Mouse (Mus musculus) cerebellum, adult (tissue): Measurements from ENCODE around the gene Prkcz.
"Not testable (repeated sequence)": the region's sequence is repeated elsewhere in the genome, so short reads cannot be mapped to it uniquely, and the experiment has no call there.

Source experiments
- ATAC-seq: cut with Nextera tagmentation; 2 replicates; pipeline ENCODE4 v1.9.2; 2017; ENCODE audit warnings: mild to moderate bottlenecking, moderate library complexity, mixed read lengths; ENCODE audit not compliant: insufficient number of reproducible peaks, low FRiP score, low TSS enrichment

The Prkcz gene

GRCm38 (mm10) chr4:155360856-155361255, 305 bp downstream of the Prkcz start:
- ATAC-seq = no peak

DNA sequence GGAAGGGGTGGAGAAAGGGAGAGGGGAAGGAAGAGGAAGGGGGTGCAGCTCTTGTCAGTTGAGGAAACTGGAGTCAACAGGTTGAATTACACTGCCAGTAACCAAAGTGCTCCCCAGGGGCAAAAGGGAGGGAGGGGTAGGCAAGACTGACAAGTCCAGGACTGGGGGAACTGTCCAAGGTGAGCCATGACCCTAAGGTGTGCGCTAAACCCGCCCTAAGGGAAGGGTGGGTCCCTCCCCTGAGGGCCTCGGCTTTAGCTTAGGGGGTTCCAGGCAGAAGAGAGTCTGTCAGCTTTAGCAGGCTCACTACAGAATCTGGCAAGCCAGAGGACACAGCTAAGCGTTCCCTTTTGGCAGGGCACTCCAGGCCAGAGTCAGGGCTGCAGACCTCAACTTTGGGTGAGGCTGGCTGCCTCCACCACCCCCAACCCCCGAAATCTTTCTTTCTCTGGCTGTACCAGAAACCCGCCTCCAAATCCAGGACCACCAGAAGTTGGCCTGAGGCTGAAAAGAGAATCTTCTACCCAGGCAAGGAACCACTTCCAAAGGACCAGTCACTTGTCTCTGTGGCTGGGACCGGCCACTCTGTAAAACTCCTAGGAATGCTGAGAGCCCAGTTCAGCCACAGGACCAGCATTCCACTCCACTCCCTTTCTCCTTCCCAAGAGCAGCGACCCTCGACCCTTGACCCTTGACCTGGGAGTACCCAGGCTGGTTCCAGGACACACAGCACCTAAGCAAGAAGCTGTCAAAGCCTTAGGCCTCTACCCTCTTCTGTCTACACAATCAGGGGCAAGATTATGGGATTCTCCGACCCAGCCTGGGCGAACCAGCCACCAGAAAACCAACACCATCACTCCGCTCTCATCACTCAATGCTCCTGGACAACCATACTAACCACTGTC, 1.3 kb downstream of the Prkcz start:
- no peak for ATAC-seq

DNA sequence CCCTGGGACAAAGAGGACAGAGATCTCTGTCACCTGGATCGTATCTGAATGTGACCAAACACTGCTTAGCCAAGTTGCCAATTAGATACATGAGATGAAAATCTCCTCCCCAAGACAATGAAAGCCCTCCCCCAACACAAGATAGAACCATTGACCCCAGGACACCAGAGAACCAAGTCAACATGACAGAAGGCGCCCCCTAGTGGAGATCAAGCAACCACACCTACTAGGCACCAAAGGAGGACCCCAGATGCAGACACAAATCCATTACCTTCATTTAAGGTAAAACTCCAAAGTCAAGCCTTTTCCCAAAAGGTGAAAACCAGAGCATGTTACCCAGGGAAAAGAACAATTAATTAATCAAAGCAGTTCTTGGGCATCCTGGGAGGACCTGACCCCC, 3.6 kb downstream of the Prkcz start:
- ATAC-seq = no peak

- ATAC-seq = no peak
Observed at GRCm38 (mm10) chr4:155356354-155356753, 4.8 kb downstream of the Prkcz start.

GRCm38 (mm10) chr4:155354546-155354945, 6.6 kb downstream of the Prkcz start:
- no peak for ATAC-seq

GRCm38 (mm10) chr4:155354035-155354434, 7.1 kb downstream of the Prkcz start:
- ATAC-seq = no peak

DNA sequence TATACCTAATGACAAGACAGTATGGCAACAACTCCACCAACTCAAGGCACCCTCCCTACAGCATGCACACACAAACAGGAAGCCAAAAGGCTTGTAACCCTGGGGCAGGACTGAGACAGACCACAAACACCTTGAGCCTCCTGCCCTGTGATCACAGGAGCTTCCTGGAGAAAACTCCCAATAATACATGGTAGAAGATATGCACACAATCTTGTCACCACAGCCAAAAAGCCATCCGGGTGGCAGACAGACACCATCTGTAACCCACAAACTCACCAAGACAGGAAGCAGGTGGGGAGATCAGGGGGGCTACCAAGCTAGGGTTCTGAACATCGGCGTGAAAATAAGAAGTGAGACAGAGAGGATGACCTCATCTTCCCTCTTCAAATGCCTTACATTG, 8.6 kb downstream of the Prkcz start:
- no peak for ATAC-seq

GRCm38 (mm10) chr4:155346350-155346749, 14.8 kb downstream of the Prkcz start:
- no peak for ATAC-seq

DNA sequence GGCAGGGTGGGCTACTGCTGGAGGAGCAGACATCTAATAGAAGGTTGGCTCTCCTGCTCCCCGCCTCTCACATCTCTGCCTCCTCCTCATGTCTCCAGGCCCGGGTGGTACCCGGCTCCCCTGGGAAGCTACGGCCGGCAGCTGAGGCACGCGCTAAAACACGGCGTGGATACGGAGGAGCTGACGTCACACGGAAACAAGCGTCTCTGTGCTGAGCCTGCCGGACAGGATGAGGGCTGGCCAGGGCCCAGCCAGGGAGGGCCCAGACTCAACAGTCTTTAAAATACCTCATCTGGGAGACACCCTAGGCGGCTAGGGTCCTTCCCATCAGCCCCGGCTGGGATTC, 15.6 kb downstream of the Prkcz start:
- ATAC-seq = peak; percentile 54; the same call in 1 of the 2 replicates

DNA sequence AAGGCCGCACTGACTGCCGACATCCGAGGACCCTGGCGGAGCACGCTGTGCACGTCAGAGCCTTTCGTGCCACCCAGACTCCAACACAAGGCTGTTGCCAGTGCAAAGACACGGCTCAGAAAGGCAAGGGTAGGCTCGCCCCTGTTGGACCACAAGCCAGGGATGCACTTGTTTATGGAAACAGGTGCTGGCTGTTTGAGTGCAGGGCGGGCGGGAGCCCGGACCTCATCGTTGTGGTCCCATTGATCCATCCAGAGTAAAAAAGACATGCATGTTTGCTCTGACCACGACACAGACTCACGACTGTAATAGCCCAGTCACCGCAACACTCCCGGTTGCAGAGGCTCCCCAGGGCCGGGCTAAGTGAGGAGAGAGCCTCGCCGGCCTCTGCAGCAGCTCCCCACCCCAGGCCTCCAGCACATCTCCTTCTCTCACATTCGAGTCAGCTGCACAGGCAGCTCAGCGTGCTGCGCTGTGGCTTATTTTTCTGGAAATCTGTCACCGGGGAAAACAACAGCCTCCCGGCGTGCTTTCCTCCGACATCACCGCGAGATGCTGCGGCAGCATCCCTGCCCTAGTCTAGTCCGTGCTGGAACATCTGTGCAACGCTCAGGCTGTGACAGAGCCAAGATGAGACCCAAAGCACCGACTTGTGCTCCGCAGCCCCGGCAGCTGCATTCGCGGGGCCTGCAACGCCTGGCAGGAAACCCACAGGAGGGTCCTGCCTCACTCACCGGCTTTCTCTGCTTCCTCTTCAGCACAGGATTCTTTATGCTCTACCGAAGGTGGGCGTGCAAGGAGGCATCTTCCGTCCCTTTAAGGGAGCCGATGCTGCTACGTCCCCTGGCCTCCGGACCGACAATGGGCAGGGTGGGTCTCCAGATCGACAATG, 16.2 kb downstream of the Prkcz start:
- ATAC-seq = peak; percentile 31; the same call in 1 of the 2 replicates

DNA sequence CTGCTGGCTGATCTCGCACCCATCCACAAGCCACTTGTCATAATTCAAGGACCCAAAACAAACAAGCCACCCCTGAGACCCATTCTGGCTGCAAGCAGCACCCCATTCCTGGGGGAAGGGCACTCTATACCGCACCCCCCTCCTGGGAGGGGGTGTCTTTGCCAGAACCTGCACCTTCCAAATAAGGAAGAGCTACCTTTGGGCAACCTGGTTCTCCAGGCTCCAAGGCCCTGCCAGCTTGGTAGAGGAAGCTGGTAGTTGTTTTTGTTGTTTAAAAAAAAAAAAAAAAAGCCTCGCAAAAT, 16.9 kb downstream of the Prkcz start:
- no peak for ATAC-seq

- ATAC-seq = no peak
Observed at GRCm38 (mm10) chr4:155343415-155344298, 17.5 kb downstream of the Prkcz start.

GRCm38 (mm10) chr4:155336284-155337050, 24.7 kb downstream of the Prkcz start:
- no peak for ATAC-seq

DNA sequence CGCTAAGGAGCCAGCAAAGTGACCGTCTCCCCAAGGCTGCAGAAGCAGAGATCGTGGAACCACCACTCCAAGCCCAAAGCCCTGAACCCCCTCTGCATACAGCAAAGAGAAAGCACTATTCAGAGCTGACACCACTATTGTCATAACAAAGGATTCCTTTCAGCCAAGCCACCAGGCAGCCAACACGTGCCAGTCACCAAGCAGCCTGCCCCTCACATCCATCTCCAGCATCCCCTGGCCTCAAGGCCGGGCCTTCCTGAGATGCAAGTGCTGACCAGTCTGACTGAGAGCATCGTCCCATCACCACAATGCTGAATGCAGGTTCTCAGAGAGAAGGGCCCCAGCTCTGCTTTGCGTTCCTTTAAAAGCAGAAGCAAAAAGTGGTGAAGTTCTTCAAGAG, 28.9 kb downstream of the Prkcz start:
- ATAC-seq = no peak

GRCm38 (mm10) chr4:155328385-155328784, 32.8 kb downstream of the Prkcz start:
- not testable (repeated sequence) for ATAC-seq

- ATAC-seq = no peak
Observed at GRCm38 (mm10) chr4:155325773-155326172, 35.4 kb downstream of the Prkcz start.

DNA sequence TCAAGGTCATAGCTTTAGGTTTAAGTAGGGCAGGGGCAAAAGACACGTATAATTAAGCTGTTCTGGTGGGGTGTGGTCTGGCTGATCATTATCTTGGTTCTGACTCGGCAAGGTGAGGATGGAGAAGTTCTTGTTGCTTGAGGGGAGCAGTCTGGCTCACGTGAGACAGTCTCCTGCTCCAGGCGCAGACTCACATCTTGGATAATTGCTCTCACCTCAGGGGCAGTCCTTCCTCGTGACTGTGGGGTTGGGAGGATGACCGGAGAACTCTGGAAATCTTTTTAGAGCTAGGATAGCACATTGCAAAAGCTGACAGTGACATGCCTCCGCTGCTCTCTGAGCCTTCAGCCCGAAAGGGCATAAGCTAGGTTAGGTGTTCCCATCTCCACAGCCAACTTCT, 36.6 kb downstream of the Prkcz start:
- no peak for ATAC-seq

DNA sequence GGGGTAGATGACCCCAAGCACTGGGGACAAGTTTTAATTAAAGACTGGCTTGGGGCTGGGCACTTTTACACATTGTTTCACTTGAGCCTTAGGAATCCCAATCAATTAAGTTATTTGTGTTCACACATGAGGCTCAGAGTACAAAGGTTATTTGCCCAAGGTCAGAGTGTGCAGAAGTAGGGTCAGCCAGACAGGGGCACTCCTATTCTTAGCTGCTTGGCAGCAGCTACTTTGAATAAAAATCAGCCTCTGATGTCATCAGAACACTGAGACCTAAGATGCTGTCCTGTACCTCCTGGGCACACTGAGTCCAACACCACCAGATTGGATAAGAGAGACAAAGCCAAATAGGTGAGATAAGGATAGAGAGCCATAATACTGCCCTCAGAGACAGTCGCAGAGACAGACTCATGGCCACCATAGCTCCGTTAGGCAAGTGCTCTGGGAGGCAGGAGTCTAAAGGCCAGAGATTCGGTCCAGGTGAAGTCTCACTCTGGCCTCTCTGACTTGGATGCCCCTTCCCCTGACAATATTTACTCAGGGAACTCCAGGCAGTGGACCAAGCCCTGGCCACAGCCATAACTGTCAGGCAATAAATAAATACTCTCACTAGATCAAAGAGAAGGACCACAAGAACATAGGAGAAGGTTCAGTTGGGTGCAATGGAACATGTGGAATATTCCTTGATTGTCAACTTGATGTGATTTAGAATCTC, 37.9 kb downstream of the Prkcz start:
- no peak for ATAC-seq
